Mouse (Mus musculus) spleen, postnatal 14 days (tissue): ENCODE data around the gene Cel.

Experiments used
- DNase-seq, 2 experiments: peaks; one replicate each; pipeline ENCODE4 v3.0.0; 2021 to 2022; ENCODE audit warnings: low spot score in 2 of 2

The Cel gene

DNA sequence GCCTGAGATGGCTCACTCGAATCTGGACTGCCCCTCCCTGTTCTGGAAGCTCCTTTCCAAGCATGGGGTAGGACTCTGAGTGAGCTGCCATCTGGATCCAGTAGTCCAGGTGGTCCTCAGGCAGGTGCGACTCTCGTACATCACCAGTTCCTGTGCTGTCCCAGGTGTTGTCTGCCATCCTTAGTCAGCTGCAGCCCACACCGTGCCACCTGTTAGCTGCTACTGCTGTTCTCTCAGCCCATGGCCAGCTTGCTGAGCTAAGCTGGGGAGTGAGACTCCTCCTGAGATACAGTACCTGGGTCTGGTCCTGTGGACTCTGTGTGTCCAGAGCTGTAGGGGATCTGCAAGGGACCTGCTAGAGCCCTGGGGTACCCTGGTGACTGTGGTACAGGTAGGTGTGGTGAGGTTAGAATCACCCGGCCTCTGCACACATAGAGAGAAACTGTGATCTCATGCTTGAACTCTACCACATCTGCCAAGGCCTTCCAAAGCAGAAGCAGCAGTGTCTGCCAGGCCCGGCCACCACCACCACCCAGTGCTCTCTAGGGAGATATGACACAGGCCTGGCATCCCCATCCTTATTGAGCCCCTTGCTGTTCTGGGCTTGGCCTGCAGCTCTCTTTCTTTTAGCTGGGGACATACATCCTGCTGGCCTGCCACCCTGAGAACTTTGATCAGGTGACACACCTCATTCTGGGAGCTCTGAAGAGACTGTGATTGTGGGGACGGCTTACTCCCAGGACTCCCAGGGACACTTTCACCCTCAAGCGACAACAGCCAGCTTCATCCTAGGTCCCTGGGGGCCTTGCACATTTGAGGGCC is 25.0 kb downstream of the Cel start:
- DNase-seq: no peak

DNA sequence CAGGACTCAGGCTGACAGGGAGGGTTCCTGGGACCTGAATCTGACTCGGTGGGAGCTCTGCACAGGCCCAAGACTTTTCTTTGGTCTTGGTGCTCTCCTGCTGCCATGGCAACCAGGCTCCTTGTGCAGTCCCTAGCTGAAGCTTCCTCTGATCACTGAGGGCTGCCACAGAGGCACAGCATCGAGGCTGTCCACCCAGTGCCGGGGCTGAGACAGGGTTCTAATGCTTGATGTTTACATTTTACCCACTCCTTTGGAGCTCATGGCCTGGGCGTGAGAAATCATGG is 25.6 kb downstream of the Cel start:
- no peak for DNase-seq

- DNase-seq: no peak
These were observed 26.2 kb downstream of the Cel start for GRCm38 (mm10) chr2:28536766-28537633.

GRCm38 (mm10) chr2:28536166-28536565 is 27.0 kb downstream of the Cel start:
- DNase-seq: no peak

GRCm38 (mm10) chr2:28535650-28536049 is 27.6 kb downstream of the Cel start:
- no peak for DNase-seq

GRCm38 (mm10) chr2:28535263-28535540 is 28.0 kb downstream of the Cel start:
- DNase-seq: no peak

DNA sequence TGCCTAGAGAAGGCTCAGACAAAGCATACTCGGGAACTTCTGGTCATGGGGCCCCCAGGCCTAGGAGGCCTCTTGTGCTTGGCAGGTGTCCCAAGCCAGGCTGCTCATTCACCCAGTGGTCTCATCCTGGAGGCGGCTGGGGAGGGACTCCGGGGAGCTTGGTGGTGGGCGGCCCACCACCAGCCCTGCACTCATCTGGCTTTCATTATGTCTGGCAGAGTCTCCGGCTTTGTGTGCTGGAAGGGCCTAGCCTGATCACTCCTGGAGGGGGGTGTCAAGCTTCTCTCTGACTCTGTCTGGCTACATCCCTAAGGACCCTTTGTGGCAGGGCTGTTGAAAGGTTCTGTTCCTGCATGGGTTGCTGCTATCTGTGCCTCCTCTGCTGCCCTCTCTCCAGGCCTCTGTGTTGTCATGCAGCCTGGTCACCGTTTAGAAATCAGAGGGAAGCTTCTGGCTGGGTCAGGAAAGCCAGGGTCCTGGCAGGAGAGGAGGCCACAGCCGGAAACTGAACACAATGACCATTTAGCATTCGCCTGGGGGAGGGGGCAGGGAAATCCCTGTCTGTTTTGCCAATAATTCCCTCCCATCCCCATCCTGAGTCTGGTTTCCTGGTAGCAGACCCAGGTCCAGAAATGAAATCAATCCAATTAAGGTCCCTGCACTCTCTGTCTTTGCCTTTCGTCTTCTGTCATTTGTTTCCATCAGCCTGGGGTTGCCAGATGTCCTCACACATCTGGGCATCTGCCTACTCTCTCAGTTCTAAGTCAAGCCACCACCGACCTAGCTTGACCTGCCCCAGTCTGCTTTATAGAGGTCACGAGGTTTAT is 28.6 kb downstream of the Cel start:
- DNase-seq: no peak

GRCm38 (mm10) chr2:28533901-28534435 is 29.2 kb downstream of the Cel start:
- DNase-seq: no peak

GRCm38 (mm10) chr2:28532938-28533771 is 30.0 kb downstream of the Cel start:
- peak; percentile 57 to 71 for DNase-seq

- DNase-seq: no peak
These were observed 32.9 kb downstream of the Cel start for GRCm38 (mm10) chr2:28530311-28530710.

DNA sequence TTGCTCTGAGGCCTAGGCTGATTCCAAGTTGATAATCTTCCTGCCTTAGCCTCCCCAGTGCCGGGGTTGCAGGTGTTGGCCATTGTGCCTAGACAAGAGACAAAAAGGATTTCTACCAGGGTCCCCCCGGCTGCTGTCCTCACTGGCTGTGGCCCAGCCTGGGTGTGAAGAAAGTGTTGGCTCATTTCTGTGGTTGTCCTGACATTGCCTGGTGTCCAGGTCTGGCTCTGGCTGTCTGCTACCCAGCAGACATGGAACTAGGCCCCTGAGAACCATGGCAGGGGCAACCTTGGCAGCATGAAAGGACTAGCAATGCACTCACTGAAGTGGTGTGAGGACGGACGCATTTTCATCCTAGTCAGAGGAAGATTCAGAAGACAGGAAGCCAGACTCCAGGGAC is 33.3 kb downstream of the Cel start:
- no peak for DNase-seq

- DNase-seq: no peak
These were observed 34.9 kb downstream of the Cel start for GRCm38 (mm10) chr2:28528354-28528730.

- DNase-seq: no peak
These were observed 35.5 kb downstream of the Cel start for GRCm38 (mm10) chr2:28527436-28528353.

- DNase-seq: no peak
These were observed 37.0 kb downstream of the Cel start for GRCm38 (mm10) chr2:28525943-28526876.

- no peak for DNase-seq
These were observed 37.8 kb downstream of the Cel start for GRCm38 (mm10) chr2:28525219-28525942.

DNA sequence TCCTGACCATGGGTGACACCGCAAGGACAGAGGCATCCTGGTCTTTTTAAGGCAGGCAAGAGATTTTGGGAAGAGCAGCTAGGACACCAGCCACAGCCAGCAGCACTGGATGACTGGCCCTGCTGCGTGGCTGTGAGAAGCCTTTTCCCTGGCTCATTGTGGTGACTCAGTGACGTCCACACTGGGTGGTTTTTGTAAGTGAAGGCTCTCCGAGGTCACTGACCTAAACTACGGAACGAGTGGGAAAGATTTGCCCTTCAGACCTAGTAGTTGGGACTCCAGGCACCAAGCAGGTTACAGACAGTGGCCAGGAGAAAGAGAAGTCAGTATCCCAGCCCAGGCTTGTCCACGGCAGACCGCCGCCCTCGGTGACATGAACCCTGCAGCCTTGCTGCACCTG is 38.8 kb downstream of the Cel start:
- DNase-seq: no peak

GRCm38 (mm10) chr2:28523643-28524117 is 39.5 kb downstream of the Cel start:
- no peak for DNase-seq

DNA sequence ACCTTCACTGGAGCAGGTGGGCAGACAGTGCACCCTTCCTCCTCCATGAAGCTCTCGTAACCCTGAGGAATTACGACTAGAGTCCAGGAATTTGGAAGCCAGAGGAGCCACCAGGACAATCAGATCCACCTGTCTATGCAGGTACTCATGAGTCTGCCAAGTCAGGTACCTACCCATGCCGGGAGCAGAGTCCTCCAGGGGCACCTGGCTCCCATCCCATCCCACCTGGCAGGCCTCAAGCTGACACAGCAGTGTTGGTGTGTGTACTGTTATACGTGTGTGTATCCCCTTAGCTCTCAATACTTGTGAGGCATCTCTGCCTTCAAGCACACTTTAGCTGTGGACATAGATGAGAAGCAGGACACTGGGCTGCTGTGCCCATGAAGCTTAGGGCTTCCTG is 41.0 kb downstream of the Cel start:
- DNase-seq: no peak
